Mouse (Mus musculus) olfactory bulb, adult 2 months (tissue): Measurements from ENCODE around the gene Slc44a3.

Source experiments
- CTCF ChIP-seq: fragments of 200-500 bp; IDR thresholded peaks from 2 replicates; pipeline ENCODE4 v1.5.1; 2012; ENCODE audit warnings: low read depth, mild to moderate bottlenecking, low read length, moderate library complexity; ENCODE audit not compliant: insufficient read depth
- POLR2A ChIP-seq: fragments of 200-500 bp; IDR thresholded peaks from 2 replicates; pipeline ENCODE4 v1.6.1; 2012; ENCODE audit warnings: mild to moderate bottlenecking, low read depth, low read length, moderate library complexity; ENCODE audit not compliant: insufficient read depth

DNA sequence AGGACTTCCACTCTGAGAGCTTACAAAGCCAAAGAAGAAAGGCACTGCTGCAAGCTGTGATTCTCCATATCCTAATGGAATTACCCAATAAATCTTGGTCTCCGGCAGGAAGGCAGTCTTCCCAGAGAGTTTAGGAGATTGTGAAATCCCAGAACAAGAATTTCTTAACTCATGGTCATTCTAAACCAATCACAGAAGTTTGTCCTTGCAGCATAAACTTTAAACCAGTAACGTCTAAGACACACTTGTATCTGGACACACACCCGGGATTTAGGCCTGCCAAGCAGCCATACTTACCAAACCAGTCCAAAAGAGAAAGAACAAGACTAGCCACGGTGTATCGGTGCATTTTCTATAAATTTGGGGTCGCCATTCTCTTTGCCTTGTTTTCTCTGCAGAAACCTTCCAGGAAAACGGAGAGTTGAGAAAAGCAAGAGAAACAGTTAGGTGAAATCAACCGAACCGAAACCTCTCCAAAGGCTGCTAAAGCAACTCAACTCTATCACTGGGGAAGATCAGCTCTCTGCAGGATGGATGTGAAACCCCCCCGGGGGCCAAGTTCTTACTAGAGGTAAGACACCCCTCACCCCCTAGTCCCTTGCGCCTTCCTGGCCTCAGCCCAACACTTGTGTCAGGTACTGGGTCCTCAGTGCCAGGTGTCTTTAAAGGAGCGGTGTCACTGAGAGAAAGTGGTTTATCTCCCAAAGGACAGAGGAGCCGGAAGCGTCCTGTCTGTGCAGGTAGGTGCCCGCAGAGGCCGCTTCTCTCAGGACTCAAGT is 645 bp downstream of the Slc44a3 start:
- TF ChIP-seq CTCF (no peak), POLR2A (no peak)
